Mouse (Mus musculus): ENCODE results near the gene Gm13289.
A peak's percentile ranks its signal among the peaks of the same experiment; 100 is the strongest.
"Not testable (repeated sequence)": the region's sequence is repeated elsewhere in the genome, so short reads cannot be mapped to it uniquely, and the experiment has no call there.

The Gm13289 gene

GRCm38 (mm10) chr4:88776622-88777021 lies at the start of gene Gm13289:
Gene Gm13289 (plus strand): TSS chr4:88776922.
- not testable (repeated sequence) for DNase-seq (ENCODE audit: low spot score in 2 of 2)

DNA sequence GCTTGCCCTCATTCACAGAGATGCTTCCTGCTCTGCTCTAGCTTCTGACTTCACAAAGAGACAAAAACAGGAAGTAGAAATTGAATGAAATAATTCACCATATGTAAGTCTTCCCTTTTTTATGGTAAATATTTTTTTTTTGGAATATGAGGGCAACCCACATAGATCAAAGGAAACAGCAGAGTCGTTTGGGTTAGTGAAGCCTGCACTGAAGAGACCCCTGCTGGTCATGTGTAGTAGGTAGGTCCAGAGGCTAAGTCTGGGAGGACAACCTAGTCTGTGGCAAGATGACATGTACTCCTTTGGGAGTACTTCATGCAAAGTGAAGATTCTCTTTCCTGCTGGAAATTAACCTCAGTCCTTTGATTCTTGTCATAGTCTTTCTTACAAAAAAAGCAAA lies 49.4 kb upstream of the Gm13289 start:
- peak; percentile 35 to 43 for DNase-seq (ENCODE audit: low spot score in 2 of 2)

DNA sequence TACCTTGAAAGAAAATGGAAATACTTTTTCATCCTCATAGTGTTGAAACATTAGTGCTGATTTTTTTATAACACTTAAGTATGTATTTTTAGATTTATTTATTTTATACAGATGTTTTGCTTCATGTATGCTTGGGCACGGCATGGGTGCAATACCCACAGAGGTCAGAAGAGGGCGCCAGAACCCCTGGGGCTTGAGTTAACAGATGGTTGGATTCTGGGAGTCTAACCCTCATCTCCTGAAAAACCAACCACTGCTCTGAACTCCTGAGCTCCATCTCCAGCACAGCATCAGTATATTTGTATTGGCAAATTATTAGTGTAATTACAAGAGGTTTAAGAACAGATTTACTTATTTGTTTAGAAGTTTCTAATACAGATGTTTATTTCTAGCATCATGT lies 38.2 kb upstream of the Gm13289 start:
- DNase-seq (ENCODE audit: low spot score in 2 of 2), result peak; percentile 21 to 44

- DNase-seq (ENCODE audit: low spot score in 2 of 2), result no peak
Measured at GRCm38 (mm10) chr4:88739036-88739435, 37.7 kb upstream of the Gm13289 start.

GRCm38 (mm10) chr4:88741426-88741825 lies 35.3 kb upstream of the Gm13289 start:
- DNase-seq (ENCODE audit: low spot score in 2 of 2), result no peak

GRCm38 (mm10) chr4:88742771-88743371 lies 33.9 kb upstream of the Gm13289 start:
- no peak for DNase-seq (ENCODE audit: low spot score in 2 of 2)

GRCm38 (mm10) chr4:88744207-88744606 lies 32.5 kb upstream of the Gm13289 start:
- DNase-seq (ENCODE audit: low spot score in 2 of 2), result no peak

- no peak for DNase-seq (ENCODE audit: low spot score in 2 of 2)
Measured at GRCm38 (mm10) chr4:88749926-88750325, 26.8 kb upstream of the Gm13289 start.

- DNase-seq (ENCODE audit: low spot score in 2 of 2), result peak; percentile 67
Measured at GRCm38 (mm10) chr4:88754818-88755340, 21.8 kb upstream of the Gm13289 start, which contains the start of gene Gm13271. Gene Gm13271 (plus strand): TSS chr4:88754868.

DNA sequence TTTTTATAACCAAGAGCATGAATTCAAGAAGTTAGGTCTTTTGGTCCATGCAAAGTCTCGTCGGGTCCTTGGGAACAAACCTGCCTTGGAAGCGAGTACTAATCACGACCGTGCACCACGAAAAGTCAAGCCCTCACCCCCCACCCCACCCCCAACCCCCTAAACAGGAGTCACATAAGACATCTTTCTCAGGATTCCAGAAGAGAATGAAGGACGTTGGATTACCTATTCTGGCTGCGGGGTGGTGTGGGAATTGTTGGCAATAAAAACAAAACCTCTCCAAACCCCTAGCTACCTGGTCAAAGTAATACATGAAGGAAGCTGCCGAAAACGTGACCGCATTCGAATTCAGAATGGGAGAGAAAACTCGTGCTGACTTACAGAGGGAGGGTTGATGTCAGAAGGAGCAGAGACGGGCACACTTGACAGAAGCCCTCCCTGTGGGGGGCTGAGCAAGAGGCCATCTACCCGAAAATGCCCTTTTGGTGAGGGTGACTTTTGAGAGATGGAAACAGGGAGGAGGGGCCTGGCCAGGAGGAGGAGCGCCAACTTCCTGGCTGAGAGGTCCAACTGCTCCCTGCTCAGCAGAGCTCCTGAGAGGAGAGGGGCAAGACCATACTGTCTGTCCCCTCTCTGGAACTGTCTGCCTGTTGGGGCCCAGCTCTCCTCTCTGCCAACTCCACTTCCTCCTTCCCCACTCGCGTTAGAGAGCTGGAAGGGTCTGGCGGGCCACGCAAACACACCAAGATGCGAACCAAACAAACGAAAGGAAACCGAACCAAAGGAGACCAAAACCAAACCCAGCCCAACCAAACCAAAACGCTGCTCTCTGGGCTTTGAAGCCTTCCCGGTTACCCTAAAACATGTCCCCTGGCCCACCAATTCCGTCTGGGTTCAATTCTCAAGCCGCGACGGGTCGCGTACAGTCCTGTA lies 19.9 kb upstream of the Gm13289 start:
- not testable (repeated sequence) for DNase-seq (ENCODE audit: low spot score in 2 of 2)

GRCm38 (mm10) chr4:88757628-88758031 lies 19.1 kb upstream of the Gm13289 start:
- peak; percentile 82 to 84 for DNase-seq (ENCODE audit: low spot score in 2 of 2)

GRCm38 (mm10) chr4:88758751-88759150 lies 18.0 kb upstream of the Gm13289 start:
- DNase-seq (ENCODE audit: low spot score in 2 of 2), result not testable (repeated sequence)

DNA sequence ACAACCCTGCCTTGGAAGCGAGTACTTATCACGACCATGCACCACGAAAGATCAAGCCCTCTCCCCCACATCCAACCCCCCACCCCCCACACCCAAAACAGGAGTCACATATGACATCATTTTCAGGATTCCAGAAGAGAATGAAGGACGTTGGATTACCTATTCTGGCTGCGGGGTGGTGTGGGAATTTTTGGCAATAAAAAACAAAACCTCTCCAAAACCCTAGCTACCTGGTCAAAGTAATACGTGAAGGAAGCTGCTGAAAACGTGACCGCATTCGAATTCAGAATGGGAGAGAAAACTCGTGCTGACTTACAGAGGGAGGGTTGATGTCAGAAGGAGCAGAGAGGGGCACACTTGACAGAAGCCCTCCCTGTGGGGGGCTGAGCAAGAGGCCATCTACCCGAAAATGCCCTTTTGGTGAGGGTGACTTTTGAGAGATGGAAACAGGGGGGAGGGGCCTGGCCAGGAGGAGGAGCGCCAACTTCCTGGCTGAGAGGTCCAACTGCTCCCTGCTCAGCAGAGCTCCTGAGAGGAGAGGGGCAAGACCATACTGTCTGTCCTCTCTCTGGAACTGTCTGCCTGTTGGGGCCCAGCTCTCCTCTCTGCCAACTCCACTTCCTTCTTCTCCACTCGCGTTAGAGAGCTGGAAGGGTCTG lies 17.0 kb upstream of the Gm13289 start, which contains the start of gene Gm13283:
Gene Gm13283, plus strand, starts transcription at position 510 of the 659 bp plus-strand sequence.
- peak; percentile 23 to 41 for DNase-seq (ENCODE audit: low spot score in 2 of 2)

GRCm38 (mm10) chr4:88760431-88760830 lies 16.3 kb upstream of the Gm13289 start:
- DNase-seq (ENCODE audit: low spot score in 2 of 2), result peak; percentile 55 to 61

- peak; percentile 69 to 73 for DNase-seq (ENCODE audit: low spot score in 2 of 2)
Measured at GRCm38 (mm10) chr4:88761776-88762175, 14.9 kb upstream of the Gm13289 start.

DNA sequence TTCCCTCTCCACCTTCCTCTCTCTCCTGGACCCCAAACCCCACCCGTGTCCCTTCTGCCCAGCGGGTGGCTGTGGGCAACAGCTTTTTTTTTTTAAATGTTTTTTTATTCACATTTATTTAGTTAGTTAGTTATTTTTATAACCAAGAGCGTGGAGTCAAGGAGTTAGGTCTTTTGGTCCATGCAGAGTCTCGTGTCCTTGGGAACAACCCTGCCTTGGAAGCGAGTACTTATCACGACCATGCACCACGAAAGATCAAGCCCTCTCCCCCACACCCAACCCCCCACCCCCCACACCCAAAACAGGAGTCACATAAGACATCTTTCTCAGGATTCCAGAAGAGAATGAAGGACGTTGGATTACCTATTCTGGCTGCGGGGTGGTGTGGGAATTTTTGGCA lies 14.4 kb upstream of the Gm13289 start:
- not testable (repeated sequence) for DNase-seq (ENCODE audit: low spot score in 2 of 2)

GRCm38 (mm10) chr4:88763384-88764018 lies 13.2 kb upstream of the Gm13289 start:
- peak; percentile 19 to 28 for DNase-seq (ENCODE audit: low spot score in 2 of 2)

- DNase-seq (ENCODE audit: low spot score in 2 of 2), result not testable (repeated sequence)
Measured at GRCm38 (mm10) chr4:88773534-88773933, 3.2 kb upstream of the Gm13289 start, which contains the start of gene Gm13290. Gene Gm13290 (plus strand): TSS chr4:88773834.

DNA sequence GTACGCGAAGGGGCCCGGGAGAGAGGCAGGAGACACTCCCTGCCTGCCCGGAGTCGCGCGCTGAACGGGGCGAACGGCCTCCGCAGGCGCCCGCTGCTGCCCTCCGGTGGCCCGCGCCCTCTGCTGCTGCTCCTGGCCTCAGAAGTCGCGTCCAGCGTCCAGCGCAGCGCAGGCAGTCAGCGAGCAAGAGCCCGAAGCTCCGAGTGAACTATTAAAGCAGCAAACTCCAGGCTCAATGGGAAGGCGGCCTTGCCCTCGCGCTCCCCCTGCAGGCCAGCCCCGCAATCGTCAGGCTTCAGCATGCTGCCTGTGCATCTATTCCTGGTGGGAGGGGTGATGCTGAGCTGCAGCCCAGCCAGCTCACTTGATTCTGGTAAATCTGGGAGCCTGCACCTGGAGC lies 2.8 kb downstream of the Gm13289 start, which contains the start of gene Gm13272:
Gene Gm13272, plus strand, starts transcription at position 301 of the 400 bp plus-strand sequence.
- not testable (repeated sequence) for DNase-seq (ENCODE audit: low spot score in 2 of 2)

DNA sequence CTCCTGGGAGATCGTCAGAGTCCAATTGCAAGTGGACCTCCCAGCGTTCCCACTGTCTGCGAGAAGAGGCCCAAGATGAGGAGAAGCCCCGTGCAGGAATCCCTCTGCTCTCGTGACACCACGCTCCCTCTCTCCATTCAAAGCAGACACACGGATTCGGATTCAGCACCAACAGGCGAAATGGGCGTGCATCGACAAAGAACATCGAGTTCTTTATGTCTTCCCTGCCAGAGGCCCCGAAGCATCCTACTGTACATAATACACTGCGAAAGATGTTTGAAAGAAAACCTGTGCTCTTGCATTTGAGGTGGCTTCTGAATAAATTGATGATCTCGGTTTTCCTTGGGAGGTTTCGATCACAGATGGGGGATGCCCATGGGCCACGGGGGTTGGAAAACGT lies 3.6 kb downstream of the Gm13289 start:
- DNase-seq (ENCODE audit: low spot score in 2 of 2), result not testable (repeated sequence)

GRCm38 (mm10) chr4:88781831-88782230 lies 5.1 kb downstream of the Gm13289 start, which contains the start of gene Ifnz:
Gene Ifnz (plus strand): TSS chr4:88782131.
- not testable (repeated sequence) for DNase-seq (ENCODE audit: low spot score in 2 of 2)

Measured in spleen, postnatal 36 days (tissue).